ENCODE assay signal across 9 mouse cellular contexts in the genomic region with DNA sequence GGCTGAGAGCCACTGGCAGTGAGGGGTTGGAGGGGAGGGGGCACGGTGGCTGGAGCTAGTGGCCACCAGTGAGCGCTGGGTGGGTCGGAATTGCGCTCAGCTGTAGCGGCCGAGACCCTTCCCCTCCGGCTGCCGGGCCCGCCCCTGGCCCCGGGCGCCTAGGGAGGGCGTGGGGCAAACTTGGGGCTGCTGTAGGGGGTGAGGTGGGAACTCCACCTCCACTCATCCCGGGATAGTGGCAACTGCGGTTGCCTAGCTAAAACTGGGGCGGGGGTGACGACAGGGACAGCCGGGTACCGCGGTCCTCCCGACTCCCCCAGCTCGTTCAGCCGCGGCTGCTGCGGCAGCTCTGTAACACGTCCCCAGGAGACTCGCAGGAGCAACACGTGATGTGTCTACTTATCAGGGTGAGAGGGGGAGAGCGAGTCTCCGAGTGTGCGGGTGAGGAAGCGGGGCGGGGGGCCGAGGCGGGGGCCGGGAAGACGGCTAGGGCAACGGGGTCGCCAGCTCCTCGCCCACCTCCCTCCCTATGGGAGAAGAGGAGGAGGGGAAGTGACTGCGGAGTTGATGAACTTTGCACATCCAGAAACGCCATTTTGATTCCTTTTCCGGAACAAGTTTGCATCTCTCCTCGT. TPM values are rescaled to one million over a fixed set of nuclear protein-coding genes. Genes with fewer than 3 reads are reported as not detected.
DNase-seq lines count a peak whose midpoint lies in the region; ATAC-seq and TF ChIP-seq lines count a peak whose summit lies in the region.
"Had no signal": no experiment of that assay in that cellular context is flagged by ENCODE, and none has a peak within 500 bp of the region (broad histone marks: within the 10 kb centered on the region; RNA-seq: fewer than 3 reads in every experiment).

No protein-coding gene starts in this region.

- H3K4me3 ChIP-seq in intestine, embryonic 14.5 days (ENCODE audit: low read depth, low read length) = peak overlapping the region; percentile 91
- peak overlapping the region; percentile 73 for H3K4me3 ChIP-seq in liver, embryonic 11.5 days (ENCODE audit: low read depth, low read length)
- peak overlapping the region; percentile 56 for H3K4me3 ChIP-seq in midbrain, postnatal 0 days (ENCODE audit: low read depth, low read length)

- peak overlapping the region; percentile 87 for H3K9ac ChIP-seq in intestine, embryonic 14.5 days (ENCODE audit: low read length)
- H3K9ac ChIP-seq in liver, embryonic 11.5 days (ENCODE audit: low read depth, low read length) = peak overlapping the region; percentile 71
- peak overlapping the region; percentile 56 for H3K9ac ChIP-seq in midbrain, postnatal 0 days (replicated peaks; ENCODE audit: low read length, poor library complexity, severe bottlenecking)

- H3K4me2 ChIP-seq in intestine, embryonic 14.5 days (ENCODE audit: low read length) = peak overlapping the region; percentile 98
- H3K4me2 ChIP-seq in liver, embryonic 11.5 days = peak overlapping the region; percentile 98
- peak overlapping the region; percentile 97 for H3K4me2 ChIP-seq in midbrain, postnatal 0 days (ENCODE audit: low read depth, low read length, poor library complexity, severe bottlenecking)

- no peaks in the 10 kb centered on the region for H3K27me3 ChIP-seq in intestine, embryonic 14.5 days (replicated peaks; ENCODE audit: control insufficient read depth, insufficient read depth, low read length)
- H3K27me3 ChIP-seq in liver, embryonic 11.5 days (replicated peaks; ENCODE audit: control insufficient read depth, insufficient read depth, low read length) = no peaks in the 10 kb centered on the region
- peaks cover 37% of the 10 kb centered on the region for H3K27me3 ChIP-seq in midbrain, postnatal 0 days (ENCODE audit: insufficient read depth, low read length)
- H3K27me3 ChIP-seq: Patski had no signal

- H3K4me1 ChIP-seq in intestine, embryonic 14.5 days (replicated peaks; ENCODE audit: control insufficient read depth, insufficient read depth, low read length) = peaks cover 38% of the 10 kb centered on the region
- peaks cover 41% of the 10 kb centered on the region for H3K4me1 ChIP-seq in liver, embryonic 11.5 days (replicated peaks; ENCODE audit: control insufficient read depth, insufficient read depth, low read length)
- peaks cover 6% of the 10 kb centered on the region for H3K4me1 ChIP-seq in midbrain, postnatal 0 days (ENCODE audit: insufficient read depth, low read length)

- H3K9me3 ChIP-seq in intestine, embryonic 14.5 days (ENCODE audit: control insufficient read depth, low read length) = no peaks in the 10 kb centered on the region
- no peaks in the 10 kb centered on the region for H3K9me3 ChIP-seq in liver, embryonic 11.5 days (ENCODE audit: control insufficient read depth, low read length)
- no peaks in the 10 kb centered on the region for H3K9me3 ChIP-seq in midbrain, postnatal 0 days (ENCODE audit: low read length)

- DNase-seq in cerebellum, postnatal 10 days = peak; percentile 32 to 43
- DNase-seq in embryo, embryonic 10 days (ENCODE audit: low spot score) = peak; percentile 74
- peak; percentile 56 for DNase-seq in gastrocnemius, postnatal 25 days
- peak; percentile 90 for DNase-seq in intestine, embryonic 14.5 days (ENCODE audit: low spot score)
- DNase-seq in liver, embryonic 11.5 days (ENCODE audit: low spot score) = peak; percentile 67
- peak; percentile 56 for DNase-seq in midbrain, postnatal 0 days (ENCODE audit: low spot score)
- peak; percentile 76 to 79 for DNase-seq in spleen, postnatal 36 days (ENCODE audit: low spot score in 2 of 2)

- H3K27ac ChIP-seq in intestine, embryonic 14.5 days (ENCODE audit: low read depth) = peak overlapping the region; percentile 96
- peak overlapping the region; percentile 88 for H3K27ac ChIP-seq in liver, embryonic 11.5 days (ENCODE audit: low read depth, low read length)
- H3K27ac ChIP-seq in midbrain, postnatal 0 days (ENCODE audit: low read depth, low read length) = 0 out of 2 replicates have a peak overlapping the region, but pooled peaks have one; percentile 51

- no peak for ATAC-seq in cerebellum, adult (ENCODE audit: insufficient number of reproducible peaks, low FRiP score, low TSS enrichment)
- ATAC-seq in intestine, embryonic 14.5 days (replicated peaks; ENCODE audit: low FRiP score, low TSS enrichment, low read depth) = peak; percentile 60
- peak; percentile 79 for ATAC-seq in liver, embryonic 11.5 days (replicated peaks; ENCODE audit: low FRiP score)
- ATAC-seq in midbrain, postnatal 0 days (ENCODE audit: low FRiP score) = peak; percentile 64

- no peak for TF ChIP-seq CTCF in midbrain, postnatal 0 days (IDR thresholded peaks at IDR 0.05)

- H3K36me3 ChIP-seq in intestine, embryonic 14.5 days (ENCODE audit: control insufficient read depth, insufficient read depth, low read length) = no peaks in the 10 kb centered on the region
- H3K36me3 ChIP-seq in liver, embryonic 11.5 days (ENCODE audit: control insufficient read depth, insufficient read depth, low read length) = no peaks in the 10 kb centered on the region
- no peaks in the 10 kb centered on the region for H3K36me3 ChIP-seq in midbrain, postnatal 0 days (ENCODE audit: insufficient read depth, low read length)

- WGBS in intestine, embryonic 14.5 days = under 1% methylated on average over 43 of the region's 43 CpGs
- under 1% methylated on average over 40 of the region's 43 CpGs for WGBS in liver, embryonic 11.5 days
- WGBS in midbrain, postnatal 0 days = under 1% methylated on average over 36 of the region's 43 CpGs

RNA-seq across cellular contexts. Expression of a gene that starts 47.6 kb away (rescaled TPM):
- 10 to 100 TPM; 23.5 to 24.0 TPM for total RNA-seq in gastrocnemius, postnatal 25 days (2021)
- polyA plus RNA-seq in intestine, embryonic 14.5 days (2014; fragmentation: Nextera tagmentation; extraction: Ambion mirVana) = 20.2 and 20.3 TPM in 2 replicates
- polyA plus RNA-seq in liver, embryonic 11.5 days (2014; fragmentation: Nextera tagmentation; extraction: Ambion mirVana) = 20.6 and 23.6 TPM in 2 replicates
- total RNA-seq in midbrain, postnatal 0 days (2014; rRNA removed) = 4.3 TPM in 2 replicates
- polyA plus RNA-seq in midbrain, postnatal 0 days (2015; fragmentation: Nextera tagmentation; extraction: Ambion mirVana) = 1.4 and 2.0 TPM in 2 replicates

Comparison
In these comparisons a context has a peak if more than half of its experiments do, and no peak if none do; other contexts are left out.
1. DNase-seq: peak in every context shown above with its lines; median percentile 90 in intestine, embryonic 14.5 days; 78 in spleen, postnatal 36 days; 74 in embryo, embryonic 10 days; 67 in liver, embryonic 11.5 days; 56 in gastrocnemius, postnatal 25 days; 56 in midbrain, postnatal 0 days; 38 in cerebellum, postnatal 10 days.